Mouse (Mus musculus) brain, embryonic 14.5 days (tissue): Measurements from ENCODE around the gene Ranbp1.

Experiments
- CTCF ChIP-seq: fragments of 200-500 bp; IDR thresholded peaks from 2 replicates; pipeline ENCODE4 v1.5.1; 2012; ENCODE audit warnings: inconsistent platforms, mild to moderate bottlenecking, moderate library complexity, borderline replicate concordance; ENCODE audit not compliant: insufficient read depth, insufficient read length; ENCODE audit errors: extremely low read depth
- POLR2A ChIP-seq: fragments of 200-500 bp; IDR thresholded peaks from 2 replicates; pipeline ENCODE4 v1.6.1; 2012; ENCODE audit warnings: mild to moderate bottlenecking, inconsistent platforms, borderline replicate concordance; ENCODE audit not compliant: poor library complexity, insufficient read depth, insufficient read length, severe bottlenecking; ENCODE audit errors: extremely low read depth

GRCm38 (mm10) chr16:18218580-18218996, 29.9 kb downstream of the Ranbp1 start:
- no peak for TF ChIP-seq CTCF
- TF ChIP-seq POLR2A, result no peak
